Mouse (Mus musculus): Measurements from ENCODE around the gene Ints7. TPM values are rescaled to one million over a fixed set of nuclear protein-coding genes. Genes with fewer than 3 reads are reported as not detected.

Ints7 gene
- total RNA-seq, 2 experiments from 2014 or later: 10.4 to 11.4 TPM

DNA sequence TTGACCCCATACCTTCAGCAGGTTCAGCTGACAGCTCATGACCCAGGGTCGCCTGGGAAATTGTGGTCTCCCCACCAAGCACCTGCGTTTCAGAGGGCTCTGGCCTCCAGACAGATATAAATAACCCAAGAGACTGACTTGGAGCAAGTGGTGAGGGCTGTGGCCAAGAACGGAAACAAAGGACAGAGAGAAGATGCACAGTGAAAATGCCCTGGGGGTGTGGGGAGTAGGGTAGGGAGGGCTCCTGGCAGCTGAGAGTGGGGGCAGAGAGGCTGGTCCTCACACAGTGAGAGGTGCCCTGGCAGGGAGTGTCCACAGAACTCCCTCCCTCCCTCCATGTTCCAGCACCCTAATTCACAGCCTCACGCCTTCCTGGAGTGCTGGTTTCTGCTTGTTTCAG, 50.2 kb downstream of the Ints7 start:
- intact Hi-C loops (cut with DNase I): no loop called here

GRCm38 (mm10) chr1:191628457-191629169, 53.2 kb downstream of the Ints7 start:
- intact Hi-C loops (cut with DNase I): no loop called here
- DNase-seq: no peak

More for the DNA sequence above, 50.2 kb downstream of the Ints7 start:
- peak in 1 of 2 experiments; percentile 7 for DNase-seq

GRCm38 (mm10) chr1:191629170-191629636, 53.8 kb downstream of the Ints7 start:
- no peak for DNase-seq
- intact Hi-C loops (cut with DNase I): no loop called here

DNA sequence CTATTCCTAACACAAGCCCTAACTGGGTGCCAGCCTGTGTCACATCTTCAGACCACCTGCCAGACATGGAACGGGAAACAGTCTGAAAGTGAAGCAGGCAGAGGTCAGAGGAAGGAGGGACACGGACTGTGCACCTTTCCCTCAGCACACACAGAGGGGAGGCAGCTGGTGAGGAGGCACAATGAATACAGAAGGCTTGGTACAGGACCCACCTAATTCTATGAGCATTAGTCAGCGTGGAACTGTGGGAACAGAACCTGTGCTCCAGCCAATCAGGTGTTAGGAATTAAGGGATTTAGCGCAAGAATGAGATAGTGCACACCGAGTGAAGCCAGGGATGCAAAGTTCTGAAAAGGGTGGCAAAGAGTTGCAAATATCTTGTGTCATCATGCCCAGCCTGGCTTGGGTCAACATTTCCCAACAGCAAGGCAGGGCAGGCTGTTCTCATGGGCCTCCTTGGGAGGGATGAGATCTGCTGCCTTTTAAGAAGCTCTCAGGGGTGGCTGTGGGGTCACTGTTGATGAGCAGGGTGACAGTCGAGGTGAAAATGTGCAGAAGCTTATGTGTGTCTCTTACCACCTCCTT, 57.2 kb downstream of the Ints7 start:
- no peak for DNase-seq
- intact Hi-C loops (cut with DNase I): no loop called here

GRCm38 (mm10) chr1:191634116-191634515, 58.7 kb downstream of the Ints7 start:
- DNase-seq: no peak
- intact Hi-C loops (cut with DNase I): no loop called here

DNA sequence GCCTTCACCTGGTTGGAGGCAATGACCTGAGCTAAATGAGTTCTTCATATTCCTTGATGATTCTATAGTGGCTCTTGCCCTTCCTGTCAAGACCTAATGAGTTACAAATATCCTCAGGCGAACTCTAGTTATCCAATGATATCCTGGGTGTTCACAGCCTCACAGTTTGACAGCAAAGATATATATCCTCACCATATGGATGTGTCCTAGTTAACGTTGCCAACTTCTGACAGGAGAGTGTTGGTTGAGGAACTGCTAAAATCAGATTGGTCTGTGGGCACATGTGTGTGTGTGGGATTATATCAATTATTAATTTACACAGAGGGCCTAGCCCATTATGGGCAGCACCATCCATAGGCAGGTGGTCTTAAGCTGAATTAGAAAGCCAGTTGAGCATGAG, 63.0 kb downstream of the Ints7 start:
- no peak for DNase-seq
- intact Hi-C loops (cut with DNase I): no loop called here

- no peak for DNase-seq
- intact Hi-C loops (cut with DNase I): no loop called here
These were observed 63.9 kb downstream of the Ints7 start for GRCm38 (mm10) chr1:191639200-191639807.

DNA sequence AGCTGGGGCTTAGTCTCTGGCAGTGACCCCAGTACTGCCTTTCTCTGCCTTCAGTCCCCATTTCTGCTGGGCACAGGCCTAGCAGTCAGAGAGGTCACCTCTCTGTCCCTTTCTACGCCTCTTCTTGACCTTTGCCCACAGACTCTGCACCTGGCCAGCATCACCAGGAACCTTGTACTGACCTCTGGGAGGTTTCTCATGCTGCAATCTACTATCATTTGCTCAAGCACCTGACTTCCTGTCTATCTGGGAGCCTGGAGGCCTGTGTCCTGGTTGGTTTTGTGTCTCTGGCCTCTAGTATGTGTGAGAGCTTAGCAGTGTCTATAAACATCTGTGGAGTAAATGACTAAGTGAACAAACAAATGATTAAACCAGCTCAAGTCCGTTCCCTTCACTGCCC, 64.7 kb downstream of the Ints7 start:
- intact Hi-C loops (cut with DNase I): no loop called here
- no peak for DNase-seq

DNA sequence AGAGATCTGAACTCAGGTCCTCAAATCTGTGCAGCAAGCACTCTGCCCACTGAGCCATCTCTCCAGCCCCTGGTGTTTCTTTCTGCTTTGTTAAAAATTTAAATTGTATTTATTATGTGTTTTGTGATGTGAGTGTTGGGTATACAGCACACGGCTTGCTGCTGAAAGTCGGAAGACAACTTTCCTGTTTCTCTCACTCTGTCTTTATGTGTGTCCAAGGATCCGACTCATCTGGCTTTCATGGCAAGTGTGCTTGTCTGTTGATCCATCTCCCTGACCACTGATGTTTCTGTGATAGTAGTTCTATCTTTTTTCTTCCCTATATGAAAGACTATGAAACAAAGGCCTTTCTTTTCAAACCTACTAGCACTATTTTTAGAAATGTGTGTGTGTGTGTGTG, 65.4 kb downstream of the Ints7 start:
- intact Hi-C loops (cut with DNase I): no loop called here
- DNase-seq: no peak

GRCm38 (mm10) chr1:191641438-191641837, 66.0 kb downstream of the Ints7 start:
- DNase-seq: peak in 1 of 2 experiments; percentile 25
- intact Hi-C loops (cut with DNase I): no loop called here

DNA sequence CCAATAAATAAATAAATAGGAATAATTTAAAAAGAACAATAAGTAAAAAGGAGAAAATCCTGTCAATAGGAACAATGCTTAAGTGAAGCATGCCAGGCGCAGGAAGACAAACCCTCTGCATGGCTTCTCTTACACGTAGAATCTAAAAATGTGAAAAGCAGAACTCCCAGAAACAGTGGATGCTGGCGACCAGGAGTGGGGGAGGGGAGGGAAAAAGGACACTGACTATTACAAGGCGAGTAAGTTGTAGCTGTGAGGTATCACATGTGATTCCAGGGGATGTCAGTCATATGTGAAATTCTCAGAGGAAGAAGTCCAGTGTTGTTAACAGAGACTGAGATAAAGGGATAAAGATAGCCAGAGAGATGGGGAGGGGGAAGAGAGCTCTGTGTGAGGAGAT, 67.5 kb downstream of the Ints7 start:
- DNase-seq: no peak
- intact Hi-C loops (cut with DNase I): no loop called here

GRCm38 (mm10) chr1:191645921-191646320, 70.5 kb downstream of the Ints7 start:
- intact Hi-C loops (cut with DNase I): no loop called here
- no peak for DNase-seq

DNA sequence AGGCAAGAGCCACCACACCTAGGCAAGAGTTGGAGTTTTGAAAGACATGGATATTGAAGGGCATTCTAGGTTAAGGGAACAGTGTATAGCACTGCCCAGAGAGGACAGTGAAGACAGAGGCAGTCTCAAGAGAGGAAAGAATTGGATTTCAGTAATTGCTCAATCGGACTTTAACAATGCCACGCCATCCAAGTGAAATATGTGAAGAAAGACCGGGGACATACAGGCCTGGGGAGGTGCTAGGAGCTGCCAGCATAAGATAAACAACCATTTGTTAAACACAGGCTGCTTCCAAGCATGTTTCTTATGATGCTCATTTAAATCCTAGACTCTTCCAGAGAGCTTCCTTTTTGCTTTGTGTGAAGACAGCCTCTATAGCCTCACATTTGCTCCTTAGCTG, 72.2 kb downstream of the Ints7 start:
- no peak for DNase-seq
- intact Hi-C loops (cut with DNase I): no loop called here

DNA sequence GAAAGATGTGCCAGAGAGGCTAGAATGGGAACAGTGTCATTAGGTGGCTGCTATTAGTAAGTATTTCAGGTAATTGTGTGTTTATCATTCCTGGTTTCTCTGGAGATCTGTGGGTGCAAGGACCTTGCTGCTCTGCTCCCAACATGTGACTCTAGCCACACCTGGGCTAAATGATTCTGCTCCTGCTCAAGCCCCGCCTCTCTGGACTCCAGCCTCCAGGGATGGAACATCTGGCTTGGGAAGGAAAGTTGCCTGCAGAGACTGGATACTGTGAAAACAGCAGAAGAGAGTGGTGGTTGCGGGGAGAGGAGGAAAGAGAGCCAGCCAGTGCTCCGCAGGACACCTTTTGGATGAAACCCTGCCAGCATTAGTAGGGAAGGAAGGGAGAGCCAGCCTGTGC, 84.0 kb downstream of the Ints7 start:
- intact Hi-C loops (cut with DNase I): no loop called here
- no peak for DNase-seq

GRCm38 (mm10) chr1:191661019-191661796, 85.8 kb downstream of the Ints7 start:
- intact Hi-C loops (cut with DNase I): no loop called here
- DNase-seq: no peak

GRCm38 (mm10) chr1:191662178-191662898, 86.9 kb downstream of the Ints7 start:
- intact Hi-C loops (cut with DNase I): no loop called here
- peak; percentile 19 to 20 for DNase-seq

- no peak for DNase-seq
- intact Hi-C loops (cut with DNase I): no loop called here
These were observed 87.6 kb downstream of the Ints7 start for GRCm38 (mm10) chr1:191662899-191663500.

- intact Hi-C loops (cut with DNase I): no loop called here
- no peak for DNase-seq
These were observed 88.2 kb downstream of the Ints7 start for GRCm38 (mm10) chr1:191663603-191664002.

DNA sequence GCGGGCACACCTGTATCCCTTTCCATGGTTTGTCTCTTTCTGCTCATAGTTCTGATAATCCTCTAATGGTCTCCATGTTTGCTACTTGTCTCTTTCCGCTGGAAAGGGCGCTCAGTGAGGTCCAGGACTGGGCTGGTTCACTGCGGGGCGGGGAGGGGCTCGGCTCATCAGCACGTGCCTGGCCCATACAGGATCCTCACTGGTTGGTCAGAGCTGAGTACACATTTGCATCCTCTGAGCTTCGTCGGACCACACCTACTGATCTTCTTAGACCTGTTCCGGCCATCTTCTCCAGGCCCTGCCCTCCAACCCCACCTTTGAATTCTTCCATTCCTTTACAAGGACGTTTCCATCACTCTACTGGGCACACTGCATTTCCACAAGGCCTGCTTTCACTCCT, 90.9 kb downstream of the Ints7 start:
- intact Hi-C loops (cut with DNase I): no loop called here
- no peak for DNase-seq

DNA sequence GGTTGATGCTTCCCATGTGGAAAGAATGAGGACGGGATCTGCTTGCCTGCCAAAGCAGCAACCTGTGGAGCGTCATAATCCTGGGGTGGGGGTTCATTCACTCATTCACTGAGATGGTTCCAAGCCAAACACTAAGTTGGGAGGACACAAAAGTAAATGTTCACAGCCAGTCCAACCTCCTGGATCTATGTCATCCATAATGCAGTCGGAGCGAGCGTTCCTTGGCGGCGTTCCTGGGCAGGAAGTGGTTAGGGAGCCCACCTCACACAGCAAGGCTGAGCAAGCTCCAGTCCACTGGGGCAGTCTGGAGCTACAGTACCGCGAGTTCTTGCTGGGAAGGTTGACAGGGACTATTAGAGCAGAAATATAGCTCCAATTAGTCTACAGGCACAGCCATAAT, 92.6 kb downstream of the Ints7 start:
- intact Hi-C loops (cut with DNase I): no loop called here
- no peak for DNase-seq
